ENCODE assay signal across 8 mouse cellular contexts in the genomic region with DNA sequence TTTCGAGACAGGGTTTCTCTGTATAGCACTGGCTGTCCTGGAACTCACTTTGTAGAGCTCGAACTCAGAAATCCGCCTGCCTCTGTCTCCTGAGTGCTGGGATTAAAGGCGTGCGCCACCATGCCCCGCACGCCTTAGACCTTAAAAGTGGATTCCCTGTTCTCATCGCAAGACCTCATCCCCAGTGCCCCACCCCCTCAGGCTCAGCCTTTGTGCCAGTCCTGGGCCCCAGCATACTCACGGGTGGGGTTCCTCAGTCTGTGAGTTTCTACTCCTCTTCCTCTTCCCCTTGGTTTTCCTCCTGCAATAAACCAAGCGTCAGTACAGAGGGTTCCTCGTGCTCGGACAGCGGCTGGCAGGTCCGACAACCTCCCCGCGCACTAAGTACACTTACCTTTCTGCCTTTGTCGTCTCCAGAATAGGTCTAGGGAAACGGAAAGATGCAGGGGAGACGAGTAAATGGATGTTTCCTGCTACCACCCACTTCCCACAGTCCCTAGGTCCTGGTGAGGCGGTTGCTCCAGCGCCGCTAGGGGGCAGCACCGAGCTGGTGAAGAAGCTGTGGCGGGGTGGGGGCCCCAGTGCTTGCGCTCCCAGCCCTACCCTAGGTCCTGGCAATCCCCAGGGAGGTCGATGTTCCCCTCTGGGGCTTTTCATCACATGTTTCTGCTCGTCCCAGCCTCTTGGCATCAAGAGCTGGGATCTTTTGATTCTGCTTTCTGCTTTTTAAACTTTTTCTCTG. TPM values are rescaled to one million over a fixed set of nuclear protein-coding genes. Genes with fewer than 3 reads are reported as not detected.
DNase-seq lines count a peak whose midpoint lies in the region; ATAC-seq lines count a peak whose summit lies in the region.

No protein-coding gene starts in this region.

- DNase-seq in adrenal gland, adult (ENCODE audit: inconsistent age in 2 of 2, low spot score in 1 of 2): peak; percentile 78 to 91
- peak; percentile 78 for DNase-seq in embryo, embryonic 10 days (ENCODE audit: low spot score)
- DNase-seq in gastrocnemius, postnatal 25 days: peak; percentile 75
- peak; percentile 55 to 78 for DNase-seq in left cerebral cortex, adult 8-10 months (ENCODE audit: low spot score in 2 of 2)
- peak; percentile 95 for DNase-seq in right cerebral cortex, postnatal 14 days
- peak; percentile 87 for DNase-seq in urinary bladder, postnatal 14 days (ENCODE audit: low spot score)

- H3K36me3 ChIP-seq in megakaryocyte, embryonic 14.5 days (replicated peaks; ENCODE audit: low read length): no peaks in the 10 kb centered on the region

- ATAC-seq in inflammation-experienced regulatory T-cells, adult 6 months: peak; percentile 77

- 0 out of 2 replicates have a peak, but pooled peaks cover 3% of the 10 kb centered on the region for H3K9me3 ChIP-seq in megakaryocyte, embryonic 14.5 days

- peaks cover 79% of the 10 kb centered on the region for H3K27me3 ChIP-seq in megakaryocyte, embryonic 14.5 days (replicated peaks)

- peak overlapping the region; percentile 89 for H3K4me3 ChIP-seq in megakaryocyte, embryonic 14.5 days (replicated peaks)

- peaks cover 14% of the 10 kb centered on the region for H3K4me1 ChIP-seq in megakaryocyte, embryonic 14.5 days

RNA-seq across cellular contexts. Expression of a gene that starts 8.3 kb away (rescaled TPM):
- 1 to 10 TPM; 1.3 to 1.8 TPM for total RNA-seq in gastrocnemius, postnatal 25 days (2021)
- polyA plus RNA-seq in inflammation-experienced regulatory T-cells, adult 6 months (2017; shearing (Covaris generic)): not detected
- 1 to 10 TPM; 2.1 to 4.4 (median 3.1) TPM for total RNA-seq in left cerebral cortex, adult 8-10 months (2022)
- 0.10 TPM in 1 of 2 replicates, not detected in the other for polyA plus RNA-seq in megakaryocyte, embryonic 14.5 days (2012; ENCODE audit: insufficient read depth, low replicate concordance)

RNA-seq across cellular contexts. Expression of a gene that starts 18.2 kb away (rescaled TPM):
- 1 to 10 TPM in 1 of 2 experiments, under 1 TPM in 1; 0.95 to 1.1 TPM for total RNA-seq in gastrocnemius, postnatal 25 days (2021)
- polyA plus RNA-seq in inflammation-experienced regulatory T-cells, adult 6 months (2017; shearing (Covaris generic)): 1 to 10 TPM in 1 of 3 experiments, under 1 TPM in 2; 0.45 to 1.6 (median 0.72) TPM
- 10 to 100 TPM; 35.0 to 37.6 (median 36.6) TPM for total RNA-seq in left cerebral cortex, adult 8-10 months (2022)
- 0.68 TPM in 1 of 2 replicates, not detected in the other for polyA plus RNA-seq in megakaryocyte, embryonic 14.5 days (2012; ENCODE audit: insufficient read depth, low replicate concordance)

RNA-seq across cellular contexts. Expression of a gene that starts 50.0 kb away (rescaled TPM):
- total RNA-seq in gastrocnemius, postnatal 25 days (2021): 10 to 100 TPM; 47.1 to 54.2 TPM
- 10 to 100 TPM; 66.0 to 86.7 (median 71.7) TPM for polyA plus RNA-seq in inflammation-experienced regulatory T-cells, adult 6 months (2017; shearing (Covaris generic))
- 10 to 100 TPM; 64.0 to 73.3 (median 68.1) TPM for total RNA-seq in left cerebral cortex, adult 8-10 months (2022)
- polyA plus RNA-seq in megakaryocyte, embryonic 14.5 days (2012; ENCODE audit: insufficient read depth, low replicate concordance): 17.9 and 151 TPM in 2 replicates

RNA-seq across cellular contexts. Expression of a gene that starts 58.7 kb away (rescaled TPM):
- total RNA-seq in gastrocnemius, postnatal 25 days (2021): 100 to 1,000 TPM; 326 to 330 TPM
- 10 to 100 TPM; 55.1 to 69.3 (median 63.1) TPM for polyA plus RNA-seq in inflammation-experienced regulatory T-cells, adult 6 months (2017; shearing (Covaris generic))
- 100 to 1,000 TPM; 140 to 155 (median 152) TPM for total RNA-seq in left cerebral cortex, adult 8-10 months (2022)
- polyA plus RNA-seq in megakaryocyte, embryonic 14.5 days (2012; ENCODE audit: insufficient read depth, low replicate concordance): 187 and 398 TPM in 2 replicates

RNA-seq across cellular contexts. Expression of a gene that starts 58.7 kb away (rescaled TPM):
- 1 to 10 TPM; 2.2 to 2.3 TPM for total RNA-seq in gastrocnemius, postnatal 25 days (2021)
- polyA plus RNA-seq in inflammation-experienced regulatory T-cells, adult 6 months (2017; shearing (Covaris generic)): 1 to 10 TPM; 2.1 to 4.4 (median 2.7) TPM
- 1 to 10 TPM; 2.8 to 3.3 (median 3.1) TPM for total RNA-seq in left cerebral cortex, adult 8-10 months (2022)
- 2.2 TPM in 2 replicates for polyA plus RNA-seq in megakaryocyte, embryonic 14.5 days (2012; ENCODE audit: insufficient read depth, low replicate concordance)

Comparison
In these comparisons a context has a peak if more than half of its experiments do, and no peak if none do; other contexts are left out.
1. Peak in every context shown above with its lines: DNase-seq, ATAC-seq and H3K4me3 ChIP-seq.
2. RNA of a gene that starts 18.2 kb away (total RNA-seq): 35.0 to 37.6 TPM in left cerebral cortex, adult 8-10 months; 0.95 to 1.1 TPM in gastrocnemius, postnatal 25 days; every median in the first group is over 10 times any median in the second.